Mouse (Mus musculus) retina, postnatal 7 days (tissue): ENCODE measurements around the gene Dnajc12.
"Not testable (repeated sequence)": the region's sequence is repeated elsewhere in the genome, so short reads cannot be mapped to it uniquely, and the experiment has no call there.

Experiments
- DNase-seq: peaks from one replicate; pipeline ENCODE4 v3.0.0-alpha.2; 2012; ENCODE audit warnings: low read depth, low spot score

The Dnajc12 gene

DNA sequence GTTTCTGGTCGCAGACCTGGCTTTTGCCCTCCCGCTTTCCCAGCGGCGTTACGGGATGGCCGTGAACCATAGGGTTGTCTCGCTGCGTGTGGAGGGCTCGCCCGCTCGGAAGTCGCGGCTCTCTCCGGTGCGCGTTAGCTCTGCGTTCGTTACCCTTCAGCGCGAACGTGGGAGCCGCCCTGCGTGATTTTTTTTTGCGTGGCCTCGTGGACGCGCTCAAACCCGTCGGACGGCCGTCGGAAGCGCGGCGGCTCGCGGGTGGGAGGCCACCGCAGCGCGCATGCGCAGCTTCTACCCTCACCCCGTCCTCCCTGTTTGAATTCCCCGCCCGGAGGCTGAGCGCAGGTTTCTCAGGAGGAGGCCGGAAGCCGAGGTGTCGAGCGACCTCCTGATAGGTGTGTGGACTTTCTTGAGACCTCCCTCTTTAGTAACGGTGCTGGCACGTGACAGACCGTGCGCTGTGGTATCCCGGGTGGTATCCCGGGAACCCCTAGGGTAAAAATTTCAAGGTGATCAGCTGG, 47.6 kb downstream of the Dnajc12 start, which contains the start of gene Ctnna3:
TSS of gene Ctnna3 (plus strand) at position 314 of the 521 bp plus-strand sequence.
- DNase-seq, result peak; percentile 91

DNA sequence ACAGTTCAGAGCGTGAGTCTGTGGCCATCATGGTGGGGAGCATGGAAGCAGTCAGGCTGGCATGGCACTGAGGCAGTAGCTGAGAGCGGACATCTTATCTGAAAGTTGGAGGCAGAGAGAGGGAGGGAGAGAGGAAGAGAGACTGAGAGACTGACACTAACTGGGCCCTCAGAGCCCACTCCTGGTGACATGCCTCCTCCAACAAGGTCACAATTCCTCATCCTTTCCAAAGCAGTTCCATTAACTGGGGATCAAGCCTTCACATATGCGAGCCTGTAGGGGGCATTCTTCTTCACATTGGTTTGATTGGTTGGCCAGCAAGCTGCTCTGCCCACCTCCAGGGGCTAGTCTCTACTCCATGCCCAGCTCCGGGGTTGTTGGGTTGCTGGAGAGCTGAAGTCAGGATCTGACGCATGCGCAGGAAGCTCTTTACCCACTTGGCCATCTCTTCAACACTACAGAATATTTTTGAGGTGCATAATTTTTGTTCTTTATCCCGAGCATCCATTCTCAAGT, 49.0 kb downstream of the Dnajc12 start:
- no peak for DNase-seq

DNA sequence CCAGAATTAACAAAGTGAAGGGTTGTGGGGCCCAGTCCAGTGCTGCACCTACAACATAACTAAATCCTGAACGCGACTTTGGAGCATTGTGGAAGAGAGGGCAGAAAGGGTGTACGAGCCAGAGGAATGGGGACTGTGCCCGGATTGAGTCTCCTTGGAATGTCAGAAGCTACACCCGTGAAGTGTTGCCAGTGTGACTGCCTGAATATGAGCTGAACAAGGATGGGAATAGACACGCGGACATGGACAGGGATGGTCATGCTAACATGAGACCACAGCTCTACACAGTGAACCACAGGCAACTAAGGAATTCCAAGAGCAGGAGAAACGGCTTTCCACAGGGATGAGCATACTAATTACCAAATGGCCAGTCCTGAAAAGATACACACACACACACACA, 49.9 kb downstream of the Dnajc12 start:
- DNase-seq, result no peak

DNA sequence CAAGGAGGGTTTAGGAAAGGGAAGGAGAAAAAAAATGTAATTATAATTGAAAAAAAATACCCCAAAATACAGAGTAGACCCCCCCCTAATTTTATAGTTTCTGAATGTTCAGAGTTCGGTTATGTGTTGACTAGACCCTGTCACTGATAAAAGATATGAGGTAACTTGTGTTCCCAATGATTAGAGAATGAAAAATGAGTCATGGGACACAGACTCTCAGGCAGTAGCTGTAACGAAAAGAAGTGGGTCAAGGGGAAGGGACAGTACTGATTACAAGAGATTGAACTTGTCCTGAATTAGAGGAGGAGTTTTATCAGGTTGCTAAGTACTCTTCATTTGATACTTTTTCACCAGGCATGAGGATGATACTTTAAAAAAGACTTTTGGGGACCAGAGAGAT, 50.6 kb downstream of the Dnajc12 start:
- no peak for DNase-seq

DNA sequence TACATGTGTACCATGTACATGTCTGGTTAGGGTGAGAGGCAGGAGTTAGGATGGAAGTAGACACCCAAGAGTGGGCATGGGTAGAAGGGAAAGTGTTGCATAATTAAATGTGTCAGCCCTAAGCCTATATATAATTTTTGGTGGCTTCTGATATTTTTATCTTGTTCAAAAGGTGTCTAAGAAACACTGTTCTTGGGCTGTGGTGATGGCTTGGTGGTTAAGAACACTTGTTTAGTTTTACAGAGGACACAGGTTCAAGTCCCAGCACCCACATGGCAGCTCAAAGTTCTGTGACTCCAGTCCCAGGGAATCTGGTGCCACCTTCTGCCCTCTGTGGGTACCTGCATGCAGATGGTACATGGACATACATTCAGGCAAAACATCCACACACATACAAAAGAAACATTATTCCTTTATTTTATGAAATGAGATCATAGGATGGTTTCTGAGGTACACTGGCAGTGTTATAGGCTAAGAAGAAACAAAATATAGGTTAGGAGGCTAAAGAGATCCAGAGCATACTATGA, 56.6 kb downstream of the Dnajc12 start:
- no peak for DNase-seq

DNA sequence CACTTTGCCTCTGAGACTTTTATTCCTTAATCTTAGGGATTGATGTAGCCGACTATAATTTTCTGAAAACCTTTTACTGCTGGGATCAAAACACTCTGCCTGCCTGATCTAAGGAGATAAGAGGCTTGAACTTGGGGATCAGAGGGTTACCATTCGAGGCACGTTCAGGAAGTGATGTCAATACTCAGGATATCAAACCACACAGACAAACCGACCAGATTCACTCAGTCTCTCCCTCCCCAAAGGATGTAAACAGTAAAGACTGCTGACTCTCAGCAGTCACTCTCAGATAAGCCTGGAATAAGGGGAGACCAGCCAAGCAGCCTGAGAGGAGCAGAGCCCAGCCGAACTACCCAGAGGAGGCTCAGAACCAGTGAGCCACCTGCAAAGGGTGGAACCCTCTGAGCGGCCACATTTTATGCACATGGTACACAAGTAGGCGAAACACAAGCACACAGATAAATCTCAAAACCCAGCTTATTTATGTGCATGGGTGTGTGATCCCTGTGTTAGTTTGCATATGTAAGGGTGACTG, 57.5 kb downstream of the Dnajc12 start:
- DNase-seq, result no peak

DNA sequence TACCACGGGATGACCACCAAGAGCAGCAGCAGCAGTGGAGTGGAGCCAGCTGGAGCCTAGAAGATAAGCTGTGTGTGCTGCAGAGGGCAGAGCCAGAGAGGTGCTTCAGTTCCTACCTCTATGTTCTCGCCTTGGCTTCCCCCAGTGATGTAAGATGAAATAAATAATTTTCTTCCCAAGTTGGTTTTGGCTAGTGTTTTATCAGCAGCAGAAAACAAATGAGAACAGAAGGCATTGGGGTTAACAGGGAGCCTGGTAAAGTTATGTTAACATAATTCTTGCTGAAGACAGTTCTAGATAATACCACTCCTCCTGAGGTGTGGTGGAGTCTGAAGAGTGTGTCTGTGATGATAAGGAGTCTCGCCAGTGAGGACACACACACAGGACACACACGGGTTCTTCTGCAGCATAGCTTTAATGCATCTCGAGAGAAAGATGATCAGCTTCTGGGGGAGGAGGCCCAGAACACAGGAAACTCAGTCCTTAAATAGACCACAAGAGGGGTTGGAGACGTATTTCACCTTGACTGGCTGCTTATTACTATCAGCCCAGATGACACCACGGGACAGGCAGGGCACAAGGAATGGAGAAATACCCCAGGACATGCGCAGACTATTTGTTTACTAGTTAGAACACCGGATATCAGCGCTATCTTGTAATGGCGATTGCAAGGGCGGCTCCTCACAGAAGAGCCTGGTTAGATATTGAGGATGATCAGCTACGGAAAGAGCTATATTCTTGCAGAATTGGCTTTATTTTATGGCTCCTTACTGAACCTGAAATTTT, 62.6 kb downstream of the Dnajc12 start:
- DNase-seq, result not testable (repeated sequence)

DNA sequence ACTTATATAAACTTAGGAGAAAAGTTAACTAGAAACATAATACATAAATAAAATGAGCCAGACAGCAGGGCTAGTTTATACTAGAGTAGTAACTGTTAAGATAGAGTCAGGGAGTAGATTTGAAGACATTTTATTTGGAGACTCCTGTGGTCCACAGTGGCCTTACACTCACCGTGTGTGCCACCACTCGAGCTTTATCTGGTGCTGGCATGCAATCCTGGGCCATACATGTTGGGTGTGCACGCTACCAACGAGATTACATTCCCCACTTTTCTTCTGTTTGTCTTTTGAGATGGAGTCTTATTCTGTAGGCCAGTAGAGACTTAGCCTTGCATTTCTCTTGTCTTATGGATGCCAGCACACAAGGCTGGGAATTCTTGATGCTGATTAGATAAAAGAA, 71.7 kb downstream of the Dnajc12 start:
- DNase-seq, result no peak

DNA sequence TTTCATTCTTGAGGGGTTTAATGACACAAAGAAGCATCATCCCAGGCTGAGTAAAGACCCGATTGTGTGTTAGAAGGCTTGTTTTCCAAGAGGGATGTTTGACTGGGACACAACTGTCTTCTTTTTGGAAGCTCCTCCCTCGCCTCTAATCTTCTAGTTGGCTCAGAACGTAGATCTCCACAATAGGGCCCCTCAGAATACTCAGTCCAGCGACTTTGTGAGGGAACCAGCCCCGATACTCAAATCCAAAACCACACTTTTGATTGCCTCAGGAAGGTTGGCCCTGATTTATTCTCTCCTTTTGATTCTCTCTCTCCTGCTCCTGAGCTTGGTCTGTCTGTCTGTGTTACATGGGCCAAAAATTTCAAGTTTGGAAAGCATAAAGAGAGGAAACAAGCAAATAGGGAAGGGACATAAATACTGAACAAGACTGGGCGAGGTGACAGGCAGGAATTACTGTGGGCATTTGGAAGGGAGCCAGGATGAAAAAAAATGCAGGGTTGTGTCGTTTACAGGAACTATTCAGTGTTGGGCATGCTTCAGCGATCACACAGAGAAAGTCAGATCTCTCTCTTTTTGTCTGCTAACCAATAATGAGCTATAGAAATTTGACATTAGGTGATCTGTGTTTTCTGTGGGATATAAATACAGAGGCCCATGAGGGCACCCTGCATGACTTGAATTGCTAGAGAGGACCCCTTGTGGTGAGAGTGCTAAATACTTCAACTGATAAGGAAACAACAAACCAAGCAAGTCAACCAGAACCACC, 73.1 kb downstream of the Dnajc12 start:
- peak; percentile 3 for DNase-seq

DNA sequence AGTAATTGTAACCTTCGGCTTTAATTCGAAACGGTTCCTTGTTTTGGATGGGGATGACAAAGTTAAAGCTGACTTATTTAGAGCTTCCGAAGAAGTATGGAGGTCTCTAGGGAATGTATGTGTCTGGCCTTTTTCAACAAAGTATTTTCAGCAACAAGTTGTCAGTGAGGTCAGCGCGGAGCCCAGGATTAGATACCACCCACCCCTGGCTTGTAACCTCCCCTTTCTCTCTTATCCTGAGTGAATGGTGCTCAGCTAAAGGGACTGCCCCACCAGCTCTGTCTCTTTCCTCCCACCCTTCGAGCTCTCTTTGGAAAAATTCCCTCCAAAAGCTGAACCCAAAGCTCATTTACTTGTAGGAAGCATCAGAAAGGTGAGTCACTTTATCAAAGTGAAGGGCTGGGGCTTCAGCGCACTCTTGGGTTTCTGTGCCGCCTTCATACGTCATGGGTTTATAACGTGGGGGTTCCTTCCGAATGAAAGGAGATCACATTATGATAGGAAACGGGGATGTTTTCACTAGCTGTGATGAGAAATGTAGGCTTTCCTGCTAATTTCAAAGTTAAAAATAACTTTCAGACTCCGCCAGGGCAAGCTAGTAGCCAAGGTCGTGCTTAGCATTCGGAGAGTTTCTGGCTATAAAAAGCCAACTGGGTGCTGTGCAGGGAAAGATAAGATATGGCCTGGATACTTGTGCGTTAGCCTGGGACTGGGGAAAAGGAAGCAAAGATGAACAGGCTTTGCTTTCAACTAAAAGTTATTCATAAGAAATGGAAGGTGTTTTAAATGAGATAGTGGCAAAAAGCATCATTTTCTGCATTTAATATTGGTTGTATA, 75.3 kb downstream of the Dnajc12 start:
- no peak for DNase-seq
